Mouse (Mus musculus): ENCODE results near the gene Ptpn6.

DNA sequence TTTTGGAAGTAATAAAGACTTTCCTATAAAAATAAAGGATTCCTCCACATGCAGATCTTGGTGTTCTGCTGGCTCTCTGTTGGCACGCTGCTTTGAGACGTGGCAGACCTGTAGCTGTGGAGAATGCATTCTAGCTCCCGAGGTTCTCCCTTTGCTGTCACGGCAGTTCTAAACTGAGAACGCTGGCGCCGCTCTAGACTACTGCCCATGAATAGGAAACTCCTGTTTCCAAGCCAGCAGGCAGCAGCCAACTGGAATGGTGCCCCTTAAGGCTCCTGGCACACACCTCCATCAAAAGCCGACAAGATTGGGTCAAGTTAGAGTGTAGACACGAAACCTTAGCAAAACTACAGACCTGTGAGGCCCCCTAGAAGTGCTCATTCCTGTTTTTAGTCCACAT, 64.9 kb downstream of the Ptpn6 start:
- no peak for TF ChIP-seq CTCF (IDR thresholded peaks at IDR 0.05; ENCODE audit: borderline replicate concordance, extremely low read depth, insufficient read depth, insufficient read length)
- no peak for TF ChIP-seq POLR2A (IDR thresholded peaks at IDR 0.05; ENCODE audit: borderline replicate concordance, extremely low read depth, insufficient read depth, insufficient read length, poor library complexity, severe bottlenecking)
